Mouse (Mus musculus) hematopoietic stem cell, adult 5-6 weeks (primary cell): Measurements from ENCODE around the gene Prdx1. TPM values are rescaled to one million over a fixed set of nuclear protein-coding genes. Genes with fewer than 3 reads are reported as not detected.
"Not testable (repeated sequence)": the region's sequence is repeated elsewhere in the genome, so short reads cannot be mapped to it uniquely, and the experiment has no call there.

Source experiments
- ATAC-seq, 2 experiments: fragments of 125-278 bp in 1 of 2; replicated peaks in 1 of 2; 2 replicates each; pipeline ENCODE4 v1.8.0; 2016 to 2017; ENCODE audit warnings: inconsistent platforms in 2 of 2, mild to moderate bottlenecking in 2 of 2, moderate number of reproducible peaks in 2 of 2, low read depth in 1 of 2, moderate TSS enrichment in 1 of 2; ENCODE audit not compliant: low FRiP score in 2 of 2, poor library complexity in 2 of 2, severe bottlenecking in 2 of 2, insufficient read depth in 1 of 2, low TSS enrichment in 1 of 2
- total RNA-seq: library from RNA; stranded (forward); fragments of 172-1452, 232-1000 nt; gene quantifications from 2 replicates; pipeline ENCODE4 v1.2.3, GENCODE M21; 2017

The Prdx1 gene
- total RNA-seq, 1 experiment from 2014 or later, result 221 TPM

DNA sequence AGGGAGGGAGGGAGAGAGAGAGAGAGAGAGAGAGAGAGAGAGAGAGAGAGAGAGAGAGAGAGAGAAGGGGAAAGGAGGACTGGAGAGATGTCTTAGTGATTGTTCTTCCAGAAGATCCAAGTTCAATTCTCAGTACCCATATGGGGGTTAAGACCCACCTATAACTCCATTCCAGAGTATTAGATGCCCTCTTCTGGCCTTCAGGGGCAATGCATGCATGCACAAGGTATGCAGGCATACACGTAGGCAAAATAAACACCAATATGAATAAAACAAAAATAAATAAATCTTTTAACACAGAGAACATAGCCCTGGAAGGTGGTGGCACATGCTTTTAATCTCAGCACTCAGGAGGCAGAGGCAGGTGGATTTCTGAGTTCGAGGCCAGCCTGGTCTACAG, 16.1 kb upstream of the Prdx1 start:
- no peak for ATAC-seq

DNA sequence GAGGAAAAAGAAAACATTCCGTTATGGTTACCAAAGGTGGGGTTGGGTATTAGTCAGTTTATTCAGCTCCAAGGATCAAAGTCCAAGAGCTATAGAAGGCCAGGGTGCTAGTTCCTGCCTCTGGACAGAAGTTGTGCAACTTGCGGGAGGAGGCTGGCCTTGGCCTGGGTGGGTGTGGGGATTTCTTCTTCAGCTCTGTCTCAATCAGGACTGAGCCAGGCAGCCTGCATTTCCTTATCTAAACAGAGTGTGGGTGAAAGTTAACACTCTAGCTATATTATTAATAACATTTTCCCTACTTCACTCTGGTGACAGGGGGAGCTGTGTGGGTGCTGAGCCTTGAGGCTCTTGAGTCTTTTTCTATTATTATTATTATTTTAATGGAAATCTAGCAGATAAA, 12.6 kb upstream of the Prdx1 start:
- peak in 1 of 2 experiments; percentile 4; a peak in 1 of 4 replicates for ATAC-seq

DNA sequence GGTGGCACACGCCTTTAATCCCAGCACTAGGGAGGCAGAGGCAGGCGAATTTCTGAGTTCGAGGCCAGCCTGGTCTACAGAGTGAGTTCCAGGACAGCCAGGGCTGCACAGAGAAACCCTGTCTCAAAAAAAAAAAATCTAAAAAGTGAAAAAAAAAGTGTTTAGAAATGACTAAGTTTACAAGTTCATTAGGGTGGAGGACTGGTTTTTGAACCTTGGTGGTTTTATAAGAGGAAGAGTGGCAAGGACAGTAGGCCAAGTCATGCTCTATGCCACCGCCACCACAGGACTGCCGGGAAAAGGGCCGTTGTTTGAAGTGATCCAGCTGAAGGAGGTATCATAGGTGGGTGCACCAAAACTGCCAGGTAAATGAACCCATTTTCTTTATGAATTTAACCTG, 10.6 kb upstream of the Prdx1 start:
- ATAC-seq, result not testable (repeated sequence)

DNA sequence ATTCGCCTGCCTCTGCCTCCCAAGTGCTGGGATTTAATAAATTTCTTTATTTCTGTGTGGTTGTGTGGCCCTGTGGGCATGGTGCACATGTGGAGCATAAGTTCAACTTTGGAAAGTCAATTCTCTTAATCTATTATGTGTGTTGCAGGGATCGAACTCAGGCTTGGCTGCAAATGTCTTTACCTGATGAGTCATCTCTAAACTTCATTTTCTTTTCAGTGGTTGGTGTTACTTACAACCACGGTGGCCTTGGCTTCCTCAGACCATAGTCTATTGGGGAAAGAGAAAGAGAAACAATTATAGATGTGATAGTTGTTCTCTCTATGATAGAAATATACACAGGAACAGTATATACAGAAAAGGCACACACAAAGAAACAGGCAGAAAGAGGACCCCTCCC, 9.3 kb upstream of the Prdx1 start:
- ATAC-seq, result no peak

DNA sequence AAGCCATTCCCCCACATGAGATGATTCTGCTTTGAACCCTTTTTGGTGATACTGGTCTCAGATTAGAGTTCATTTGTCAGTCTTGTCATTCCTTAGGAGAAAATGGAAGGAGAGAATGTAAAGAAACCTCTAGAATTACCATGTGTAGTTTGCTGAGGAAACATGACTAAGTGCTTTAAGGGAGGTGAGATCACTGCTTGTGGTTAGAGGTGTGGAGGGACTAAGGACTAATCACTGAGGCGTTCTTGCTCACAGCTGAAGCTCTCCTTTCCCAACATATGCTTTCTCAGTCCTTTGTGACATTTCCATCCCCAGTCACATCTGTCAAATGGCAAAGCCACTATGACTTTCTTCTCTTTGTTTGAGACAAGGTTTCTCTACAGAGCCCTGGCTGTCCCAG, 7.5 kb upstream of the Prdx1 start:
- ATAC-seq, result no peak

DNA sequence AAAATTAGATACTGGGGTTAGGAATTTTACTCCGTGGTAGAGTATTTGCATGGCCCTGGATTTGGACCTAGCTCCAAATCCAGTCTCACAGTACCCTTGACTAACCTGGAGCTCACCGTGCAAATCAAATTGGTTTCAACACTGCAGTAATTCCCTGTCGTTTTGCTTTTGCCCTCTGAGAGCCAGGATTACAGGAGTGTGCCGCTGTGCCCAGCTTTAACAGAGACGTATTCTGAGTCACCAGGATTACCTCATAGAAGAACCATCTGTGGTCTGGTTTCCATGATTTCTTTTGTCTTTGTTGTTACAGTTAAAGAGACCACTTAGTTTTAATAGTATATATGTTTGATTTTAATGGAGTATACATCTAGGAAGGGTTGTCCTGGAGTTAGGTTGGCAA, 6.2 kb upstream of the Prdx1 start:
- no peak for ATAC-seq

DNA sequence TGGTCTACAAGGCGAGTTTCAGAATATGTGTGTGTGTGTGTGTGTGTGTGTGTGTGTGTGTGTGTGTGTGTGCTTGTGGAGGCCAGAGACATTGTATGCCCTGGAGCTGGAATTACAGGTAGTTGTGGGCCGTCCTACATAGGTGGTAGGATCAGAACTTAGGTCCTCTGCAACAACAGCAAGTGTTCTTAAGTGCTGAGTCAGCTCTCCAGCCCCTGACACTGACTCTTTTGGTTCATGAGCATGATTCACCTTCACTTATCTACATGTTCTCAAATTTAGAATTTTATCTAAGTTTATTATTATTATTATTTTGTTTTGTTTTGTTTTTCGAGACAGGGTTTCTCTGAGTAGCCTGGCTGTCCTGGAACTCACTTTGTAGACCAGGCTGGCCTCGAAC, 4.8 kb upstream of the Prdx1 start:
- not testable (repeated sequence) for ATAC-seq

DNA sequence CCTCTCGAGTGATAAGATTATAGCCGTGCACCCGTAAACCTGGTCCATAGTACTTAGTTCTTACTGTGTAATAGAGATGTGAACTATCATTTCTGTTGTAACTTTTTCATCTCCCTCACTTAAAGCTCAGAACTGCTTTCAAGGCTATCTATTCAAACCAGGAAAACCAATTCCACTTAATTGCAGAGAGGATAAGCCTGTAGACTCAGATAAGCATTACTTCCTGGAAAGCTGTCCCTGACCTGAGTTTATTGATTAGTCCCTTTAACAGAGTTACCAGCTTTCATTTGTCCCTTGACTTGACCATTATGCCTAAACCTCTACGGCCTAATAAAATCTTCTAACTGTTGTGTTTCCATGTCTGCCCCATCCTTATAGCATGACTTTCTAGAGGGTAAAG, 1.4 kb upstream of the Prdx1 start:
- no peak for ATAC-seq

DNA sequence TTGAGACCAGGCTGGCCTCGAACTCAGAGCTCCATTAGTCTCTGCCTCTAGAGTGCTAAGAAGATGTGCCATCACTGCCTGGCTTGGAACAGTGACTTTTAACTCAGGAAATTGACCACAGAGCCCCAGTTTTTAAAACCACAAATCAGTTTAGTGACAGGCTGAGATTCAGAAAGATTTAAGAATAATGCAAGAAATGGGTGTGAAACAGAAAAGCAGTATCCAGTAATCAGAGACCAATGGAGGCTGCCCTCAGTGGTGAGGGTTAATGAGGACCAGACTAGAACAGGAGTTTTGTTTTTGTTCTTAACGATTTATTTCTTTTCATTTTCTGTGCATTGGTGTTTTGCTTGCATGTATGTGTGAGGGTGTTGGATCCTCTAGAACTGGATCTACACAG, 679 bp upstream of the Prdx1 start:
- ATAC-seq, result no peak

DNA sequence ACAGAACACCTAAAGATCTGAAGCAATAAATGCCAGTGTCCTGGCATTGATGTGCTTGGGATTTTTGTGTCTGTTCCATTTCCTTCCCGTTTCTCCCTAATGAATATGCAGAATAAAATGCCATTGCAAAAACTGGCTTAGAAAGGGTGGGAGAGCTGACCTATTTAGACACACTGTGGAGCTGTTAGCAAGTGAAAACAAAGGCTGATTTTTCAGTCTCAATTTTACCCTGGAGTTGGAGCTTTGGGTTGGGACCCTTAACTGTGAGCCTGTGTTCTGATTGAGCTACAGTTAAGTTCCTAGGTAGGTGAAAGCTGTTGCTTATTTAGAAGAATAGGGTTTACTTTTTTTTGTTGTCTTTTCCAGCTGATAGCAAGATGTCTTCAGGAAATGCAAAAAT, 1.7 kb downstream of the Prdx1 start:
- no peak for ATAC-seq

DNA sequence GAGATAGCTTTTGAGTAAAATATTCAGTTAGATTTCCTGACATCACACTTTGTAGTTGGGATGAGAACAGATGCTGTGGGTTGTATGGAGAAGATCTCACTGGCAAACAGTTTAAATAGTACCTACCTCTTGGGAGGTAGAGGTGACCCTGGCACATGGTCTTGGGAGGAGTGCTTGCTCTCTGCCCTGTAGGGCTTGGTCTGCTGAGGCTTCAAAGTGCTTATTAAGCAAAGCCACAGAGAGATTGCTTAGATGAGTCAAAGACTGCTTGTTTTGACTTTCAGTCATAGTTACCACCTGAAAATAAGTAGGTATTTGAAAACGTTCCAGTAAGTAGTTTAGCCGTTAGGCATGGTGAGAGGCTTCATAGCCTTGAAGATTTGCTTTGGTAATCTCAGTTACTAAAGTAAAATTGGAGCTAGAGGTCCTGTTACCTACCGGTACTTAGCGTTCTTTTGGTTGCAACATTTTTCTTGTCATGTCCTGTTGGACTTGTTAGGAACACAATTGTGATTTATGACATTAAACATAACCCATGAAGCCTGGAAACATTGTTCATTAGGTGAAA, 4.0 kb downstream of the Prdx1 start:
- ATAC-seq, result no peak

DNA sequence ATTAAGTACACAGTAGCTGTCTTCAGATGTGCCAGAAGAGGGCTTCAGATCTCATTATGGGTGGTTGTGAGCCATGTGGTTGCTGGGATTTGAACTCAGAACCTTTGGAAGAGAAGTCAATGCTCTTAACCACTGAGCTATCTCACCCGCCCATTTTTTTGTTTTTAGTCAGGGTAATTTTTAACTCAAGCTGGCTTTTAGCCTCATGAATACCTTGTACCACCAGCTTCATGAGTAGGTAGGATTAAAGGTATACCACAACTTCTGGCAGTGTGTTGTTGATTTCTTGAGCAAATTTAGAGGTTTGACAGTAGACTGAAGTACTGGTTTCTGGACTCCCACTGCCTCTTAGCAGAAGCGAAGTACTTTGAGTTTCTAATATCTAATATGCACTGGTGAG, 6.8 kb downstream of the Prdx1 start:
- ATAC-seq, result no peak

DNA sequence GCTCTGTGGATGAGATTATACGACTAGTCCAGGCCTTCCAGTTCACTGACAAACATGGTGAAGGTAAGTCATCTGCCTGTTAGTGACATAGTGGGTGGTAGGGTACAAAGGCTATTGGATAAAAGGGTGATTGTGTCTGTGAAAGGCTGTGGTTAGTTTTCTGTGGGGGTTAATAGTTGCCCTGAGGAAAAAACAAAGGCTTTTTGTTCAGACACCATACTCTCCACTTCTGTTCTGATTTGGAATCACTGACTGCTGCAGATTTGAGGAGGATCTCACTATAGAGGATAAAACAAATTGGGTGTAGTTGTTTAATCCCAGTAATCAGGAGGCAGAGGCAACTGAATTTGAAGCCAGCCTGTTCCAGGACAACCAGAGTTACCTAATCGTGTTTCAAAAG, 8.4 kb downstream of the Prdx1 start:
- ATAC-seq, result no peak

DNA sequence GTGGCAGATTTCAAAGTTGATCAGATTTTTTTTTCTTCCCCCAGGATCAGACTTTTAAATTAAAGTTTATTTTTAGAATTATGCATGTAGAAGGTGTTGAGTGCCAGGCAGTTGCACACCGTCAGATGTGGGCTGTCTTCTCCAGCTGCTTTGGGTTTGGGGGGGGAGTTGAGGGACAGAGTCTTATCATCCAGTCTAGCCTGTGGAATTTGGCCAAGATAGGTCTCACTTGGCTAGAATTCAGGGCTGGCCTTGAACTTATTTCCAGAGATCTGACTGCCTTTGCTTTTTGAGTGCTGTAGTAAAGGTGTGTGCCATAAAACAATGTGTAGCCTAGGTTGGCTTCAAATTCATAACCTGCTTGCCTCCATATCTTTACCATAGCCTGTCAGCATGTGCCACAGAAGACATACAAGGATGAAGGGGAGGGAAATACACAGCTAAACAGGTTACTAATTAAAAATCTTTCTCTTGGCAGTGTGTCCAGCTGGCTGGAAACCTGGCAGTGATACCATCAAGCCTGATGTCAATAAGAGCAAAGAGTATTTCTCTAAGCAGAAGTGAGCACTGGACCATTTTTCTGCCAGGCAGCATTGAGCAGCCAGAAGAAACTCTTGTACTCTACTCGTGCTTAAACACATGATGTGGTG, 13.5 kb downstream of the Prdx1 start:
- no peak for ATAC-seq

DNA sequence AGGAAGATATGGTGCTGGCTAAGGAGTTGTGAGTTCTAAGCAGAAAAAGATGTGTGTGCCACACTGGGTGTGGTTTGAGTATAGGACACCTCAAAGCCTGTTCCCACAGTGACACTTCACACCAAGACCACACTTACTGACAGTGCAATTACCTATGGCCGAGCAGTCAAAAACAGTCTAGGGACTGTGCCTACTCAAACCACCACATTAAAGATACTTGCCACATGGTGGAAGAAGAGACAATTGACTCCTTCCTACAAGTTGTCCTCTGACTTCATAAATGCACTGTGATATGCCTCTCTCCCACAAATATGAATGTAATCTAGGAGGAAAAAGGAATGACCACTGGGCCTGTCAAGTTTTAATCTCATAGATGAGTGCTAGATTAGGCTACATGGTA, 15.6 kb downstream of the Prdx1 start:
- ATAC-seq, result no peak

DNA sequence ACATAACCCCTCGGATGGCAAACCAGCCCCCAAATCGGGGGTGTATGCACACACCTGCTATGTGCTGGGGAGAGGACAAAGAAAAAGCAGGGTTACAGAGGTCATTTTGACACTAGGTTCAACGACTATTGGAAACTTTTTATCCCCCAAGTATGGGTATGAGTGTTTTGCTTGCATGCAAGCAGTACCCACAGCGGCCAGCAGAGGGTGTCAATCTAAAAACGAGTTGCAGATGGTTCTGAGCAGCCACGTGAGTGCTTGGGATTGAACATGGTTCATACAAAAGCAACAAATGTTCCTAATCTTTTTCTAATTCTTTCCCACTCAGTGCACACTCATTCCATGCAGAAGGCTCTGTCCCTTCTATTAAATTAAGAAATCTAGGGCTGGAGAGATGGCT, 18.5 kb downstream of the Prdx1 start:
- ATAC-seq, result peak in 1 of 2 experiments; percentile 38; a peak in 1 of 4 replicates

DNA sequence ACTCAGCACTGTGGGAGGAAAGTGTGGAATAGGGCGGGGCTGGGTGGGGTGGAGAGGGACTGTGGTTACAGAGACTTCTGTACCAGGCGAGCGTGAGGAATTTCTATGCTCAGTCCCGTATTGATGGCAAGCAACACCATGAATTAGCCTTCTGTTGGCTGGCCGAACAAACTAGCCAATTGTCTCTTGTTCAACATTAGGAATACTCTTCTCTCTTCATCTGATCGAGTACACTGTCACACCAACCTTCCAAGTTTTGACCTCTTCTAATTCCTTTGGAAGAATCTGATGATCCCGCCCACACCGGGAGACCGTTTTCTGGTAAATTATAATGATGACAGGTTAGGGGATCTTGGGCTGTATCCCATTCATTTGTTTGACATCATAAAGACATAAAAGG, 22.3 kb downstream of the Prdx1 start:
- ATAC-seq, result no peak

DNA sequence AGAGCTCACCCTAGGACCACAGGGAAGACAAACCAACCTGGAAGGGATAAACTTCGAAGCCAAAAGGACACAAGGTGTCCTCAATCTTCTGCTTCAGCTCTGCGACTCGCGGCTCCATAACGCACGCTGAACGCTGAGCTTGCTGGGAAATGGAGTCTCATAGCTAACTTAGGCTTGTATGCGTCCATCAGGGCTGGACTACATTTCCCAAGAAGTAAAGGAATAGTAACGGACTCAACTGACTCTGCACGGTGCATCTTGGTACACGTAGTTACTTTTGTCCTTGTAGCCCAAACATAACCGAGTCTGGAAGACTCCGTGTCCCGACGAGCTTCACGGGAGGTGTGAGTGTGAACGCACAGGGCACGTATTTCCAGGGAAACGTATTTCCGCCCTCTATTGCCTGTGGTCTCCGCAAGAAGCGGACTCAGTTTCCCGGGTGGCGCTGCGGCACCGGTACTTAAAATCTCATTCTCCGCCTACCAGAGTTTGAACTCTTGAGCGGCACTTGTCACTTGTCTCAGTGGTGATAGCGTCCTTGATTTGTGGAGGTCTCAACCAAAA, 22.9 kb downstream of the Prdx1 start, which contains the start of the genes Mmachc and Ccdc163:
Mmachc (minus strand) TSS at position 206 of the 564 bp plus-strand sequence.
Ccdc163 (plus strand) TSS at position 309 of the 564 bp plus-strand sequence.
- peak; percentile 98 to 99 for ATAC-seq
